Mouse (Mus musculus): ENCODE measurements around the gene Slfnl1. TPM values are rescaled to one million over a fixed set of nuclear protein-coding genes. Genes with fewer than 3 reads are reported as not detected.

The Slfnl1 gene
- total RNA-seq (2021), result not detected
- long read RNA-seq, experiment 1, result 0 reads
- long read RNA-seq, experiment 2, result 0 reads

GRCm38 (mm10) chr4:120531986-120532385 is at the start of gene Slfnl1:
TSS of gene Slfnl1 (plus strand) at chr4:120532231.
- no peak for DNase-seq

- no peak for DNase-seq
Observed at GRCm38 (mm10) chr4:120487707-120488106, 44.3 kb upstream of the Slfnl1 start.

- no peak for DNase-seq
Observed at GRCm38 (mm10) chr4:120506955-120507354, 25.1 kb upstream of the Slfnl1 start.

- DNase-seq, result no peak
Observed at GRCm38 (mm10) chr4:120511203-120511602, 20.8 kb upstream of the Slfnl1 start.

GRCm38 (mm10) chr4:120514366-120514765 is 17.7 kb upstream of the Slfnl1 start:
- DNase-seq, result no peak

DNA sequence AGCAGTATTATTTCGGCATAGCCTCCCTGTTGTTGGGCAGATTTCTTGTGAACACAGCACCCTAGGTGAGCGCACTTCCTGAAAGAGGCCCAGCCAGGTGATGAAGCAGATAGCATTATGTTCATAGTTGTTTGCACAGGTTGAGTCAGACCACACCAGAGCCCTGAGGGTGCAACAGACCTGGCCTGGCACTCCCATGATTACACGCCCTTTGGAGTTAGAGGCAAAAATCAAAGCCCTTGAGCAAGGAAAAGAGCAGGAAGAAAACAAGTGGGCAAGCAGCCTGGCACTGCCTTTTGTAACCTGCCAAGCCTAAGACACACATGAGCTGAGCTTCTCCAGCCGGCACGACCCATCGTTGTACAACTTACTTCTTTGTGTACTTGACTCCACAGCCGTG is 15.5 kb upstream of the Slfnl1 start:
- DNase-seq, result no peak

- DNase-seq, result no peak
Observed at GRCm38 (mm10) chr4:120516907-120517306, 15.1 kb upstream of the Slfnl1 start.

DNA sequence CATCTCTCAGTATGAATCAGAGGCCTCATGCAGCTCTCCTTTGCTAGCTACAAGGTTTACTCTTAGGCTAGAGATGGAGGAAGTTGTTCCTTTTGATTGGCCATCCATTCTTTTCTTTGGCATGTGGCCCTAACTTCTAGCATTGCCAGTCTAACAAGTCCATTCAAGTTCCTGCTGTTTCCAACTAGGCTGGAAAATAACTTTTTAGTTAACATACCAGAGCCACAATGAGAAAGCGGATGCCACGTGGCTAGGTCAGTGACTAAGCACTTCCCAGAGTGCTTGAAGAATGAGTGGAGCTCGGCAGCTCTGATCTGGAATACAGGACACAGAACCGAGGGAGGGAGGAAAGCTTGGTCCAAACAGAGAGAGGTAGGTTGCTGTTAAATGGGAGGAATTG is 14.7 kb upstream of the Slfnl1 start:
- DNase-seq, result no peak

DNA sequence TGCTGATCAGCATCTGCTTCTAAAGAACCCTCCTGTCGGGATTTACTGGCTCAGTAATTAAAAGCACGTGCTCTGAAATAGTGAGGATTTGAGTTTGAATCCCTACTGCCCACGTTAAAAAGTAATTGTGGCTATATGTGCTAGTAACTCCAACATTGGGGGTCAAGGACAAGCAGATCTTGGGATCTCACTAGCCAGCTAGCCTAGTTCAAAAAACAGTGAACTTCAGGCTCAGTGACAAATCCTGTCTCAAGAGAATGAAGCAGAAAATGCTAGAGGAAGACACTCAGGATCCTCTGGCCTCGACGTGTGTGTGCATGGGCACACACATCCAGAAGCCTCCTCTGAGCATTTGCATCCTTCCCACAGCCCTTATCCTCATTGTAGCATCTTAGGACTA is 10.3 kb upstream of the Slfnl1 start:
- DNase-seq, result no peak

DNA sequence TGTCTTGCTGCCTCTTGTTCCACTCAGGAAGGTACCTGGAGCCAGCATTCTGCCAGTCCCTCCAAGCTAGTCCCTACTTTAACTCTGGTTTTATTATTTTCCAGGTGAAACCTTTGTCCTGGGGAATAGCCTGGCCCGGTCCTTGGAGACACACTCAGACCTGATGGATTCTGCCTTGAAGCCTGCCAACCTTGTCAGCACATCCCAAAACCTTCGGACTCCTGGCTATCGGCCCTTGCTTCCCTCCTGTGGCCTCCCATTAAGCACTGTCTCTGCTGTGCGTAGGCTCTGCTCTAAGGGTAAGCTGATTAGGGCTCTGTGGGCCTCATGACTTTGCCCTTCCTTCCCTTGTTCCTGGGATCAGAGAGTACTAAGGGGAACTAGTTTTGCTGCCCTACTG is 9.7 kb upstream of the Slfnl1 start:
- no peak for DNase-seq

DNA sequence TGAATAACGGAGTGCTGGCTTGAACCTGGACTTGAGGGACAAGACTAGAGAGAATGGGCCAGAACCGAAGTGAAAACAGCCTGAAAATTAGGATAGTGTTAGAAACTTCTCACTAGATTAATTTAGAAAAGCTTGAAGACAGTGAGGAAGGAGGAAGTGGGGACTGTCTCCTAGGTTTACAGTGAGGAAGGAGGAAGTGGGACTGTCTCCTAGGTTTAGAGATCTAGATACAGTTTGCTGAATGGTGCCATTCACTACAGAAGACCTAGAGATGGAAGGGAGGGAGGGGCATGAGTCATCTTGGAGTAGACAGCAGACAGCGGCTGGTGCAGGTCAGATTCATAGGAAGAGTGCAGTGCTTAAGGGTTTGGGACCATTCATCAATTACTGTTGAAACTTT is 8.9 kb upstream of the Slfnl1 start:
- no peak for DNase-seq

DNA sequence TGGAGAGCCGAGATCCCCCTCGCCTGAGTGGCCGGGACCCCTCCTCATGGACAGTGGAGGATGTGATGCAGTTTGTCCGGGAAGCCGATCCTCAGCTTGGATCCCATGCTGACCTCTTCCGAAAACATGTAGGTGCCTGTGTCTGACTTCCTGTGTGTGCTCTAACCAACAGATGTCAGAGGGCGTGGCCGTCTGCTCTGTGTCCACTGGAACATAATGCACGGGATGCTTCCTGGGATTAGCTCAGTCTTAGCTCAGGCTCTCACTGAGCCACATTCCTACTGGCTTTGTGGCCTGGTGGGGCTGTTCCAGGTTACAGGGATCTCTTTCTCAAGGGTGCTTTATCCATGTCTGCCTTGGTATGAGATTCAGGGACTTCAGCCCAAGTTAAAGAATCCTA is 3.9 kb upstream of the Slfnl1 start:
- no peak for DNase-seq

- DNase-seq, result no peak
Observed at GRCm38 (mm10) chr4:120538664-120539063, 6.6 kb downstream of the Slfnl1 start.

DNA sequence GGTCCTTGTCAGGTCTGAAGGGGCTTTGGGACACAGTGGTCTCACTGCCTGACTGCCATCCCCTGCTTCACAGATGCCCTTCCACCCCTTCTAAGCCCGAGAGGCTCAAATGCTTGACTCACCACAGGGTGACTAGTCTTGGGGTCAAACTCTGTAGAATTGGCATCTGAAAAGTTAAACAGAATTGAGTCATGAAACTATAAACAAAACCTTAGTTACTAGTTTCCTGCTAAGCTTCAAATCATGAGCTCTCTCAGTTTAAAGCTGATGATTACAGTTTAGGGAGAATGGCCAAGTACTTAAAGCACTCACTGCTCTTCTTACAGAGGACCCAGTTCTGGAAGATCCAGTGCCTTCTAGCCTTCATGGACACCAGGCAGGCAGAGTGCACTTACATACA is 12.9 kb downstream of the Slfnl1 start:
- DNase-seq, result no peak

- DNase-seq, result no peak
Observed at GRCm38 (mm10) chr4:120556592-120556991, 24.6 kb downstream of the Slfnl1 start.

GRCm38 (mm10) chr4:120565726-120566125 is 33.7 kb downstream of the Slfnl1 start:
- DNase-seq, result no peak

- DNase-seq, result no peak
Observed at GRCm38 (mm10) chr4:120568005-120568404, 36.0 kb downstream of the Slfnl1 start.

GRCm38 (mm10) chr4:120569025-120569424 is 37.0 kb downstream of the Slfnl1 start:
- DNase-seq, result no peak

- peak; percentile 96 for DNase-seq
Observed at GRCm38 (mm10) chr4:120569486-120570437, 37.7 kb downstream of the Slfnl1 start, which contains the start of gene Ctps. TSS of gene Ctps (minus strand) at chr4:120570276.

DNA sequence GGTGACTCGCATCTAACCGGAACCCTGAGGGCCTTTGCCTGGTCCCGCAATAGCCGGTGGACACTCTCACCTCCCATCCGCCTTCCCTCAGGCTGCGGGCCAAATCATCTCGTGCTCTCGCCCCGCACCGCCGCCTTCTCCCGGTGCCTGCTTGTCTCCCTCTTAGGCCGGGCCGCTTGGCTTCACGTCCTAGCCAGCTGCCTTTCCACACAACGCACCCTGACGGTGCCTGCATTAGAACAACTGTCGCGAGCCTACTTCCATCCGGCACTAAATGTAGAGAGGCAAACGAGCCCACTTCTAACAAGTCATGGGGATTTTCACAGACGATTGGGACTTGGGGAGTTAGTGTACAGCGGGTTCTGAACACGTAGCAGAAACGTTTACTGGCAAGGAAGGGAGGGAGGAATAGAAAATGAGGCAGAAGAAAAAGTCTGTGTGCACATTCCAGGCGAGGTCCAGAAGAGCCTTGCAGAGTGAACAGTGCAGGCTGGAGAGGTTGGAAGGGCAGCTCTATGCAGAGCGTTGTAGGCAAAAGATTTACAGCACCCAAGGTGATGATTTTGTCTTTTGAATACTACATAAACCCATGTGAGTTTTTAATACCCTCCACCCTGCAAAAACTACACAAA is 38.5 kb downstream of the Slfnl1 start:
- no peak for DNase-seq

GRCm38 (mm10) chr4:120571070-120571464 is 39.0 kb downstream of the Slfnl1 start:
- no peak for DNase-seq

DNA sequence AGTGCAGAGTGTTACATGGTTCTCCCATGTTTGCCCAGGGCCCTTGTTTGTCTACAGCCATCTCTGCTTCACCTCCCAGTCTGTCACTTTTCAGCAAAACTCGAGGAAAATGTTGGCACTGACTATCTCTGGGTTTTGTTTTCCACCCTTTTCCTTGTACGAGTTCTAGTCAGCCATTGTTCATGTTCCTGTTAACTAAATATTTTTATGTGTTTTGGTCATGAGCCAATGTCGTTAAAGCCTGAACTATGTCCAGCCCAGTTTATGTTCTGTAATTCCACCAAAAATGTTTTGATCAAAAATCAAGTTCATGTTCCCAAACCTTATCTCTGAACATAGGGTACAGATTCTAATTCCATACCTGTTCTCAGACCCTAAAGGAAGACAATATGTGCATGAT is 39.7 kb downstream of the Slfnl1 start:
- DNase-seq, result no peak

- no peak for DNase-seq
Observed at GRCm38 (mm10) chr4:120580894-120581293, 48.9 kb downstream of the Slfnl1 start.
